Mouse (Mus musculus): ENCODE measurements at regions not wholly inside any gene's neighbourhood (a gene's known extent, or its start where the extent isn't known, plus 50 kb on each side); places are given as distances from the start of the nearest gene placed in this dataset.

DNA sequence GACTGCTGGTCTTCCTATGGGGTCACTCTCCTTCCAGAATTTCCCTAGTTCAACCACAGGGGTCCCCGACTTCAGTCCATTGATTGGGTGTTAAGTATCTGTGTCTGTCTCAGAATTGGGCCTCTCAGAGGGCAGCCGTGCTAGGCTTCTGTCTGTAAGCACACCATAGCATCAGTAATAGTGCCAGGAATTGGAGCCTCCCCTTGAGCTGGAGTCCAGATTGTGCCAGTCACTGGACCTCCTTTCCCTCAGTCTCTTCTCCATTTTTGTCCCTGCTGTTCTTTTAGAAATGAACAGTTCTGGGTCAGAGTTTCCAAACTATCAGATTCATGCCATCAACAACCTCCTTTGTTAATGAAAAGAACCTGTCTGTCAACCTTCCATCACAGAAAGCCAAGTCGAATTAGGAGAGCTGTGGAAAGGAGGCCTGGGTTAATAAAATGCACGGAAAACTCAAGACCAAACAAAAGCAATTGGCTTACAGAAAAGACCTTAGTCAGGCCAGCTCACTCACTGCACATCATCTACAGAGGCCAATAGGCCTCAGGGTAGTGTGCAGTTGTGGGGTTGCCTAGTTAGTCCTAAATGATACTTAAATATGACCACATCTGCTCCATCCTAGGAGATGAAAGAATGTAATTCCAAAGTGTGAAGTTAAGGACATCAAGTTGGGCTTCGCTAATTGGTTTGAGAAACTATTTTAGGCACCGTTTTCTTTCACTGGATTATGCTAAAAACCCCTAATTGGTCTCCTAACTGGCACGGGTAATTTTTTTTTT, 156.5 kb upstream of the Krr1 start:
- in situ Hi-C loops (cut with MboI; ENCODE audit: low pct_ligation_motif_present, low pct_unique_long_range_greater_than_20kb, low sequenced_read_pairs) = no loop called here
- H3K9ac ChIP-seq (ENCODE audit: insufficient read depth, low read depth) = no peak overlapping the region
- H3K4me2 ChIP-seq (ENCODE audit: insufficient read depth, low read depth, poor library complexity, severe bottlenecking) = no peak overlapping the region
- TF ChIP-seq GABPA (IDR thresholded peaks at IDR 0.05; ENCODE audit: insufficient replicate concordance, low read depth, low read length) (no peak), TCF12 (IDR thresholded peaks at IDR 0.05; ENCODE audit: low read depth, low read length) (no peak), MAZ (IDR thresholded peaks at IDR 0.05; ENCODE audit: low read depth, low read length) (no peak), MEF2A (IDR thresholded peaks at IDR 0.05; ENCODE audit: borderline replicate concordance, low read depth, low read length) (no peak), POLR2AphosphoS2 (IDR thresholded peaks at IDR 0.05; ENCODE audit: low read depth, low read length) (no peak), SMC3 (IDR thresholded peaks at IDR 0.05; ENCODE audit: low read depth, low read length) (no peak), UBTF (IDR thresholded peaks at IDR 0.05; ENCODE audit: low read depth, low read length) (no peak), JUND (conservative IDR thresholded peaks at IDR 0.05; ENCODE audit: low read depth, low read length) (no peak), IRF4 (IDR thresholded peaks at IDR 0.05; ENCODE audit: low read depth, low read length) (no peak), CHD1 (IDR thresholded peaks at IDR 0.05; ENCODE audit: low read depth, low read length) (no peak), USF2 (conservative IDR thresholded peaks at IDR 0.05; ENCODE audit: low read depth, low read length) (no peak), NRF1 (IDR thresholded peaks at IDR 0.05; ENCODE audit: low read depth, low read length) (no peak), ZKSCAN1 (IDR thresholded peaks at IDR 0.05; ENCODE audit: borderline replicate concordance, low read depth, low read length) (no peak), JUN (IDR thresholded peaks at IDR 0.05; ENCODE audit: insufficient read depth, low read depth, low read length) (no peak)
- no peaks in the 10 kb centered on the region for H3K36me3 ChIP-seq (replicated peaks in 1 of 2; ENCODE audit: control insufficient read depth in 1 of 2, insufficient read depth in 1 of 2, low read length in 1 of 2)
- no peaks in the 10 kb centered on the region for H3K4me1 ChIP-seq (ENCODE audit: control insufficient read depth in 1 of 2, insufficient read depth in 2 of 2)
- dilution Hi-C loops (cut with MboI; ENCODE audit: extremely low pct_ligation_motif_present, extremely low pct_unique_long_range_greater_than_20kb, low sequenced_read_pairs) = no loop called here
- H3K4me3 ChIP-seq (replicated peaks in 1 of 3; ENCODE audit: low read depth in 2 of 3, low read length in 2 of 3, poor library complexity in 1 of 3) = no peak overlapping the region
- H3K27ac ChIP-seq (ENCODE audit: insufficient read depth, low read depth) = no peak overlapping the region
- H3K9me3 ChIP-seq (replicated peaks; ENCODE audit: low read length) = no peaks in the 10 kb centered on the region
- no peaks in the 10 kb centered on the region for H3K27me3 ChIP-seq (replicated peaks)
- no peak for DNase-seq (ENCODE audit: extremely low read depth)
- no peaks in the 10 kb centered on the region for H3K79me2 ChIP-seq (replicated peaks; ENCODE audit: control insufficient read depth, extremely low read depth, insufficient read depth, poor library complexity, severe bottlenecking)

GRCm38 (mm10) chr10:111819755-111820451, 152.6 kb upstream of the Krr1 start:
- Histone ChIP-seq H3K36me3 (replicated peaks in 1 of 2; ENCODE audit: control insufficient read depth in 1 of 2, insufficient read depth in 1 of 2, low read length in 1 of 2) (no peaks in the 10 kb centered on the region), H3K9me3 (replicated peaks; ENCODE audit: low read length) (no peaks in the 10 kb centered on the region), H3K27ac (ENCODE audit: insufficient read depth, low read depth) (no peak overlapping the region), H3K79me2 (replicated peaks; ENCODE audit: control insufficient read depth, extremely low read depth, insufficient read depth, poor library complexity, severe bottlenecking) (no peaks in the 10 kb centered on the region), H3K4me1 (ENCODE audit: control insufficient read depth in 1 of 2, insufficient read depth in 2 of 2) (no peaks in the 10 kb centered on the region), H3K4me3 (replicated peaks in 1 of 3; ENCODE audit: low read depth in 2 of 3, low read length in 2 of 3, poor library complexity in 1 of 3) (no peak overlapping the region), H3K9ac (ENCODE audit: insufficient read depth, low read depth) (no peak overlapping the region), H3K27me3 (replicated peaks) (no peaks in the 10 kb centered on the region), H3K4me2 (ENCODE audit: insufficient read depth, low read depth, poor library complexity, severe bottlenecking) (no peak overlapping the region)
- DNase-seq (ENCODE audit: extremely low read depth) = no peak
- TF ChIP-seq ETS1 (conservative IDR thresholded peaks at IDR 0.05; ENCODE audit: low read depth, low read length) = no peak
- no peak for TF ChIP-seq ZC3H11A (IDR thresholded peaks at IDR 0.05; ENCODE audit: low read depth, low read length)
- no peak for TF ChIP-seq MXI1 (IDR thresholded peaks at IDR 0.05; ENCODE audit: low read depth, low read length)
- TF ChIP-seq E2F4 (IDR thresholded peaks at IDR 0.05; ENCODE audit: insufficient replicate concordance, low read depth, low read length) = no peak
- in situ Hi-C loops (cut with MboI; ENCODE audit: low pct_ligation_motif_present, low pct_unique_long_range_greater_than_20kb, low sequenced_read_pairs) (no loop called here), dilution Hi-C loops (cut with MboI; ENCODE audit: extremely low pct_ligation_motif_present, extremely low pct_unique_long_range_greater_than_20kb, low sequenced_read_pairs) (no loop called here)
